Mouse (Mus musculus) lung, postnatal 0 days (tissue): ENCODE results near the gene Nipal1. TPM values are rescaled to one million over a fixed set of nuclear protein-coding genes. Genes with fewer than 3 reads are reported as not detected.

Experiments
- ATAC-seq: fragments of 200-750 bp; cut with Nextera tagmentation; 2 replicates; pipeline ENCODE4 v1.8.0; 2017; ENCODE audit warnings: moderate library complexity
- DNase-seq: peaks from one replicate; pipeline ENCODE4 v3.0.0-alpha.2; 2016; ENCODE audit warnings: low spot score
- H3K27ac ChIP-seq: fragments of 300-500 bp; sonication (generic); 2 replicates; pipeline ENCODE4 v1.5.1; 2014; ENCODE audit warnings: antibody characterized with exemption, mild to moderate bottlenecking, low read length, mixed read lengths
- H3K27me3 ChIP-seq: fragments of 300-500 bp; sonication (generic); replicated peaks from 2 replicates; pipeline ENCODE4 v1.6.1; 2014; ENCODE audit warnings: low read length, mixed read lengths; ENCODE audit not compliant: insufficient read depth
- H3K36me3 ChIP-seq: fragments of 300-500 bp; sonication (generic); 2 replicates; pipeline ENCODE4 v1.6.1; 2014; ENCODE audit warnings: low read length, mixed read lengths; ENCODE audit not compliant: insufficient read depth
- H3K4me1 ChIP-seq: fragments of 300-500 bp; sonication (generic); 2 replicates; pipeline ENCODE4 v1.6.1; 2014; ENCODE audit warnings: antibody characterized with exemption, low read depth, low read length, mixed read lengths; ENCODE audit not compliant: insufficient read depth
- H3K4me2 ChIP-seq: fragments of 300-500 bp; sonication (generic); replicated peaks from 2 replicates; pipeline ENCODE4 v1.6.1; 2014; ENCODE audit warnings: low read depth, mild to moderate bottlenecking, low read length, moderate library complexity, mixed read lengths
- H3K4me3 ChIP-seq: fragments of 300-500 bp; sonication (generic); 2 replicates; pipeline ENCODE4 v1.5.1; 2014; ENCODE audit warnings: low read depth, low read length
- H3K9ac ChIP-seq: fragments of 300-500 bp; sonication (generic); replicated peaks from 2 replicates; pipeline ENCODE4 v1.6.1; 2014; ENCODE audit warnings: low read depth, mild to moderate bottlenecking
- H3K9me3 ChIP-seq: fragments of 300-500 bp; sonication (generic); 2 replicates; pipeline ENCODE4 v1.6.1; 2016; ENCODE audit warnings: low read length, mixed read lengths
- CTCF ChIP-seq: IDR thresholded peaks from 2 replicates; pipeline ENCODE4 v1.5.1; 2016; ENCODE audit warnings: antibody characterized with exemption, mild to moderate bottlenecking
- EP300 ChIP-seq: IDR thresholded peaks from 2 replicates; pipeline ENCODE4 v1.6.1; 2016; ENCODE audit warnings: antibody characterized with exemption, mild to moderate bottlenecking, control low read depth
- WGBS: fragments of 180-500 bp; shearing (Covaris S2); extraction: QIAGEN DNeasy Blood & Tissue Kit; methylation state at CpG from one replicate; pipeline ENCODE4 v1.1.7; 2014; 5-methylcytosine and 5-hydroxymethylcytosine counted together
- polyA plus RNA-seq: library from polyadenylated mRNA; unstranded; fragments of >200 nt; fragmentation: Nextera tagmentation; extraction: Ambion mirVana; gene quantifications from 2 replicates; pipeline ENCODE4 v1.2.1, GENCODE M21; 2015

Nipal1 gene
- polyA plus RNA-seq, 1 experiment from 2014 or later = 11.0 TPM

DNA sequence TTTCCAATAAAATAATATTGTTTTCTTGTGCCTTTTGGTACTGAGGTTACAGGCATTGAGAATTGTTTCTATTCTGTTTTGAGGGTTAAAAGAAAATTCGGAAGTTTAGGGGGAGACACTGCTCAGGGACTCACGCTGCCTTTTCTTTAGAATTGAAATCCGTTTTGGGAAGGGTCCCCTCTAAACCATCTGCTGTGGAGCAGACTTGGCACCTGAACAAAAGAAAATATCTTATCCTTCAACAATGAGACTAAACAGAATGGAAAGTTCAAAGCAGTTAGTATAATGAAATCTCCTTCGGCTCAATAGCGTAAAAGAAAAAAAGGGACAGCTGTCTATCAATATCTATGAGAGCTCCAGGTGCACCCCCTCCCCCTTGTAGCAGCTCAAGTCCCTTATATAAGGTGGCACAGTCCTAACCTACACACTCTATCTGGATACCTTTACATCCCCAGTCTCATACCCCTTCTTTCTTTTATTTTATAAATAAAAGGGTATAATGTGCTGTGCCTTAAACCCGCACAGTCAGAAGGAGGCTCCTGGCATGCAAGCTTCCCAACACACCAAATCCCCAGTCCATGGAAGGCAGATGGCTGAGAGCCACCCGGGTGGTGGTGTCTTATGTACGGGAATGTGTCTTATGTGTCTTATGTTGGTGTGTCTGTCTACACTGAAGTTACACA, 23.6 kb downstream of the Nipal1 start:
- Histone ChIP-seq H3K27ac (no peak overlapping the region), H3K9ac (no peak overlapping the region), H3K27me3 (no peaks in the 10 kb centered on the region), H3K4me1 (no peaks in the 10 kb centered on the region), H3K9me3 (no peaks in the 10 kb centered on the region), H3K4me3 (no peak overlapping the region), H3K36me3 (no peaks in the 10 kb centered on the region), H3K4me2 (no peak overlapping the region)
- TF ChIP-seq EP300 (no peak), CTCF (no peak)
- no peak for ATAC-seq
- no peak for DNase-seq
- 69% methylated on average over 8 of the region's 8 CpGs for WGBS

GRCm38 (mm10) chr5:72674994-72675542, 27.5 kb downstream of the Nipal1 start:
- Histone ChIP-seq H3K27ac (peak overlapping the region; percentile 47; the same call in 1 of the 2 replicates), H3K27me3 (no peaks in the 10 kb centered on the region), H3K9me3 (no peaks in the 10 kb centered on the region), H3K36me3 (no peaks in the 10 kb centered on the region), H3K4me2 (no peak overlapping the region), H3K4me1 (no peaks in the 10 kb centered on the region), H3K9ac (no peak overlapping the region), H3K4me3 (no peak overlapping the region)
- peak; percentile 93 for ATAC-seq
- whole genome bisulfite sequencing = 47% methylated on average over 9 of the region's 9 CpGs
- DNase-seq = peak; percentile 85
- TF ChIP-seq EP300 (peak; percentile 71), CTCF (no peak)

GRCm38 (mm10) chr5:72681451-72681850, 33.9 kb downstream of the Nipal1 start:
- Histone ChIP-seq H3K36me3 (no peaks in the 10 kb centered on the region), H3K4me1 (no peaks in the 10 kb centered on the region), H3K9me3 (no peaks in the 10 kb centered on the region), H3K4me2 (no peak overlapping the region), H3K27ac (peak overlapping the region; percentile 68), H3K4me3 (no peak overlapping the region), H3K9ac (no peak overlapping the region), H3K27me3 (no peaks in the 10 kb centered on the region)
- peak; percentile 84 for ATAC-seq
- 54% methylated on average over 6 of the region's 6 CpGs for WGBS
- TF ChIP-seq EP300 (no peak), CTCF (no peak)
- DNase-seq = peak; percentile 69

GRCm38 (mm10) chr5:72689556-72689955, 42.0 kb downstream of the Nipal1 start:
- no peak for ATAC-seq
- no peak overlapping the region for H3K9ac ChIP-seq

DNA sequence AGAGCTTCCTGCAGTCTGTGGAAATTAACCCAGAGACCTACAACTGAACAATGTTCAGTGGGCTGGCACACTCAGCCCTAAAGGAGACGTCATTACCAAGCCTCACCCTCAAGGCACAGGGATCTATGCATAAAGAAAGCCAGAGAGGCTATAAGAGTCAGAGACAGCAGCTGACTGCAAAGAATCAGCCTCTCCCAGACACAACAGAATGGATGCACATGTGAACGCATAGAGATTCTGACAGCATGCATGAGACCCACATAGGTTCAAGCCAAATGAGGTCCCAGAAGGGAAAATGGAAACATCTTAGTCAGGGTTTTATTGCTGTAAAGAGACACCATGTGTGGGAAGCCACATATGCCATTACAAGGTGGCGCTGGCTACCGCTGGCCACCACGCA, 42.9 kb downstream of the Nipal1 start:
- H3K4me3 ChIP-seq = no peak overlapping the region
- WGBS = 89% methylated on average over 5 of the region's 5 CpGs
- no peak for DNase-seq

More at GRCm38 (mm10) chr5:72689556-72689955, 42.0 kb downstream of the Nipal1 start:
- Histone ChIP-seq H3K4me3 (no peak overlapping the region), H3K27me3 (no peaks in the 10 kb centered on the region), H3K36me3 (no peaks in the 10 kb centered on the region), H3K4me2 (no peak overlapping the region), H3K4me1 (no peaks in the 10 kb centered on the region), H3K27ac (no peak overlapping the region), H3K9me3 (no peaks in the 10 kb centered on the region)
- WGBS = 89% methylated on average over 7 of the region's 7 CpGs
- no peak for DNase-seq
- TF ChIP-seq EP300 (no peak), CTCF (no peak)

DNA sequence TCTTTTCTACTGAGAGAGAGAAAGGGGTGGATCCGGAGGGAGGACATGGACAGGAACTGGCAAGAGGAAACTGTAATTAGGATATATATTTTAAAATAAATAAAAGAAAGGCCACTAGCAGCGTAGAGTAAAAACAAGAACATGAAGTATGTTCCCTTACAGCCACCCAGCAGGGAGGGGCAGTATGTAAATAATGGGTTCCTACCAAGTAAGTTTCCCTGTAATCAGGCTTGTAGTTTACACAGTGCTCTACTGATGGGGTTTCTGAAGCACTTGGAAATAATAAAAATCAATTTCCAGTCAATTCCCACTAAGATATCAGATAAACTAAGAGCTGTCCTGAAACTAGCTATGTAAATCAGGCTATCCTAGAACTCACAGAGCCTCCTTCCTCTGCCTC, 47.1 kb downstream of the Nipal1 start:
- ATAC-seq = peak; percentile 53; the same call in 1 of the 2 replicates
- WGBS = 25% methylated on average over 2 of the region's 2 CpGs
- H3K36me3 ChIP-seq = no peaks in the 10 kb centered on the region

More for the DNA sequence above, 42.9 kb downstream of the Nipal1 start:
- no peaks in the 10 kb centered on the region for H3K4me1 ChIP-seq
- no peak for ATAC-seq
- no peak overlapping the region for H3K27ac ChIP-seq
- no peaks in the 10 kb centered on the region for H3K27me3 ChIP-seq
- no peak for TF ChIP-seq CTCF
- no peak for TF ChIP-seq EP300
- H3K36me3 ChIP-seq = no peaks in the 10 kb centered on the region
- no peaks in the 10 kb centered on the region for H3K9me3 ChIP-seq
- no peak overlapping the region for H3K4me2 ChIP-seq
- H3K9ac ChIP-seq = no peak overlapping the region

More for the DNA sequence above, 47.1 kb downstream of the Nipal1 start:
- no peak overlapping the region for H3K4me3 ChIP-seq
- no peak overlapping the region for H3K27ac ChIP-seq
- DNase-seq = no peak
- H3K4me1 ChIP-seq = no peaks in the 10 kb centered on the region
- no peak overlapping the region for H3K4me2 ChIP-seq
- no peak overlapping the region for H3K9ac ChIP-seq
- no peaks in the 10 kb centered on the region for H3K27me3 ChIP-seq
- H3K9me3 ChIP-seq = no peaks in the 10 kb centered on the region
- TF ChIP-seq EP300 = 0 out of 2 replicates have a peak, but pooled peaks have one; percentile 14
- no peak for TF ChIP-seq CTCF
